Mouse (Mus musculus) adrenal gland, postnatal 10 days (tissue): ENCODE data around the gene Kcnj5. TPM values are rescaled to one million over a fixed set of nuclear protein-coding genes. Genes with fewer than 3 reads are reported as not detected.
A peak's percentile ranks its signal among the peaks of the same experiment; 100 is the strongest.

Experiments used
- DNase-seq: peaks from one replicate; pipeline ENCODE4 v3.0.0; 2021; ENCODE audit warnings: mixed read lengths
- total RNA-seq, 2 experiments: library from RNA; stranded (reverse); gene quantifications; 2 replicates each; pipeline ENCODE4 v1.2.3; 2021

Gene Kcnj5
- total RNA-seq, 2 experiments from 2014 or later: 0.33 TPM

- DNase-seq: peak; percentile 15
These were observed 24.0 kb downstream of the Kcnj5 start for GRCm38 (mm10) chr9:32320167-32320566.

GRCm38 (mm10) chr9:32315999-32316398, 28.2 kb downstream of the Kcnj5 start:
- DNase-seq: no peak

- no peak for DNase-seq
These were observed 30.1 kb downstream of the Kcnj5 start for GRCm38 (mm10) chr9:32314071-32314470.

- DNase-seq: no peak
These were observed 31.9 kb downstream of the Kcnj5 start for GRCm38 (mm10) chr9:32312208-32312607.

GRCm38 (mm10) chr9:32311786-32312185, 32.4 kb downstream of the Kcnj5 start:
- DNase-seq: no peak

- no peak for DNase-seq
These were observed 41.5 kb downstream of the Kcnj5 start for GRCm38 (mm10) chr9:32302501-32303150.

GRCm38 (mm10) chr9:32295061-32295800, 48.9 kb downstream of the Kcnj5 start:
- no peak for DNase-seq

GRCm38 (mm10) chr9:32292686-32293085, 51.5 kb downstream of the Kcnj5 start:
- peak; percentile 59 for DNase-seq

- no peak for DNase-seq
These were observed 52.5 kb downstream of the Kcnj5 start for GRCm38 (mm10) chr9:32291618-32292017.

GRCm38 (mm10) chr9:32283591-32283990, 60.6 kb downstream of the Kcnj5 start:
- DNase-seq: no peak

GRCm38 (mm10) chr9:32280456-32280855, 63.7 kb downstream of the Kcnj5 start:
- DNase-seq: no peak

- DNase-seq: no peak
These were observed 64.4 kb downstream of the Kcnj5 start for GRCm38 (mm10) chr9:32279789-32280188.

- no peak for DNase-seq
These were observed 66.1 kb downstream of the Kcnj5 start for GRCm38 (mm10) chr9:32278052-32278451.

GRCm38 (mm10) chr9:32271896-32272444, 72.2 kb downstream of the Kcnj5 start:
- DNase-seq: peak; percentile 81

Other genes with a start within 250 kb of the Kcnj5 start
- 10 to 100 TPM; 38.2 to 39.2 TPM for gene Arhgap32, start 228.2 kb downstream of the Kcnj5 start, total RNA-seq
- not detected for gene Kcnj1, start 28.1 kb upstream of the Kcnj5 start, total RNA-seq
- gene Fli1, start 198.5 kb upstream of the Kcnj5 start, total RNA-seq: 10 to 100 TPM; 37.9 to 41.2 TPM